Mouse (Mus musculus): ENCODE results near the gene Lsamp. TPM values are rescaled to one million over a fixed set of nuclear protein-coding genes. Genes with fewer than 3 reads are reported as not detected.

Lsamp gene
- polyA plus RNA-seq, 1 experiment from 2014 or later: 13.9 TPM

- H3K4me1 ChIP-seq: no peaks in the 10 kb centered on the region
- no peaks in the 10 kb centered on the region for H3K9me3 ChIP-seq (replicated peaks)
- no peaks in the 10 kb centered on the region for H3K36me3 ChIP-seq
- no peak for DNase-seq (ENCODE audit: low spot score)
- WGBS: 93% methylated on average over 2 of the region's 2 CpGs
- no peak overlapping the region for H3K27ac ChIP-seq (replicated peaks)
- H3K4me3 ChIP-seq: no peak overlapping the region
- H3K27me3 ChIP-seq (ENCODE audit: low read depth, poor library complexity, severe bottlenecking): no peaks in the 10 kb centered on the region
Observed at GRCm38 (mm10) chr16:41839751-41840404, 1855.7 kb downstream of the Lsamp start.

GRCm38 (mm10) chr16:41846903-41847302, 1862.7 kb downstream of the Lsamp start:
- Histone ChIP-seq H3K36me3 (no peaks in the 10 kb centered on the region), H3K9me3 (replicated peaks) (no peaks in the 10 kb centered on the region), H3K27me3 (ENCODE audit: low read depth, poor library complexity, severe bottlenecking) (no peaks in the 10 kb centered on the region), H3K4me3 (no peak overlapping the region), H3K27ac (replicated peaks) (no peak overlapping the region), H3K4me1 (no peaks in the 10 kb centered on the region)
- DNase-seq (ENCODE audit: low spot score): no peak
- WGBS: 90% methylated on average over 6 of the region's 6 CpGs

- Histone ChIP-seq H3K36me3 (no peaks in the 10 kb centered on the region), H3K4me3 (no peak overlapping the region), H3K9me3 (replicated peaks) (no peaks in the 10 kb centered on the region), H3K27me3 (ENCODE audit: low read depth, poor library complexity, severe bottlenecking) (no peaks in the 10 kb centered on the region), H3K27ac (replicated peaks) (no peak overlapping the region), H3K4me1 (no peaks in the 10 kb centered on the region)
- WGBS: 89% methylated on average over 6 of the region's 6 CpGs
- no peak for DNase-seq (ENCODE audit: low spot score)
Observed at GRCm38 (mm10) chr16:41871917-41872593, 1887.9 kb downstream of the Lsamp start.

GRCm38 (mm10) chr16:41888546-41889165, 1904.5 kb downstream of the Lsamp start:
- no peak overlapping the region for H3K27ac ChIP-seq (replicated peaks)
- no peaks in the 10 kb centered on the region for H3K36me3 ChIP-seq
- no peak for DNase-seq (ENCODE audit: low spot score)
- peaks cover 2% of the 10 kb centered on the region; the same call in 1 of the 2 replicates for H3K4me1 ChIP-seq
- no peaks in the 10 kb centered on the region for H3K27me3 ChIP-seq (ENCODE audit: low read depth, poor library complexity, severe bottlenecking)
- no peak overlapping the region for H3K4me3 ChIP-seq
- H3K9me3 ChIP-seq (replicated peaks): no peaks in the 10 kb centered on the region
- WGBS: 78% methylated on average over 16 of the region's 16 CpGs

GRCm38 (mm10) chr16:41900783-41901182, 1916.6 kb downstream of the Lsamp start:
- Histone ChIP-seq H3K9me3 (replicated peaks) (no peaks in the 10 kb centered on the region), H3K27ac (replicated peaks) (no peak overlapping the region)
- no peak for DNase-seq (ENCODE audit: low spot score)

GRCm38 (mm10) chr16:41903654-41904053, 1919.5 kb downstream of the Lsamp start:
- Histone ChIP-seq H3K4me1 (no peaks in the 10 kb centered on the region), H3K27me3 (ENCODE audit: low read depth, poor library complexity, severe bottlenecking) (no peaks in the 10 kb centered on the region), H3K4me3 (no peak overlapping the region), H3K9me3 (replicated peaks) (no peaks in the 10 kb centered on the region), H3K27ac (replicated peaks) (no peak overlapping the region), H3K36me3 (no peaks in the 10 kb centered on the region)
- WGBS: 85% methylated on average over 3 of the region's 3 CpGs
- no peak for DNase-seq (ENCODE audit: low spot score)

More at GRCm38 (mm10) chr16:41900783-41901182, 1916.6 kb downstream of the Lsamp start:
- no peaks in the 10 kb centered on the region for H3K36me3 ChIP-seq
- no peak overlapping the region for H3K4me3 ChIP-seq
- WGBS: 86% methylated on average over 2 of the region's 2 CpGs
- no peaks in the 10 kb centered on the region for H3K4me1 ChIP-seq
- no peaks in the 10 kb centered on the region for H3K27me3 ChIP-seq (ENCODE audit: low read depth, poor library complexity, severe bottlenecking)

GRCm38 (mm10) chr16:41912584-41913193, 1928.5 kb downstream of the Lsamp start:
- Histone ChIP-seq H3K4me3 (no peak overlapping the region), H3K27ac (replicated peaks) (no peak overlapping the region), H3K36me3 (no peaks in the 10 kb centered on the region), H3K27me3 (ENCODE audit: low read depth, poor library complexity, severe bottlenecking) (no peaks in the 10 kb centered on the region), H3K4me1 (no peaks in the 10 kb centered on the region; the same call in 1 of the 2 replicates), H3K9me3 (replicated peaks) (no peaks in the 10 kb centered on the region)
- no peak for DNase-seq (ENCODE audit: low spot score)
- 85% methylated on average over 4 of the region's 4 CpGs for WGBS

GRCm38 (mm10) chr16:41913346-41913745, 1929.2 kb downstream of the Lsamp start:
- Histone ChIP-seq H3K27me3 (ENCODE audit: low read depth, poor library complexity, severe bottlenecking) (no peaks in the 10 kb centered on the region), H3K4me3 (no peak overlapping the region), H3K27ac (replicated peaks) (no peak overlapping the region), H3K36me3 (no peaks in the 10 kb centered on the region), H3K4me1 (no peaks in the 10 kb centered on the region; the same call in 1 of the 2 replicates), H3K9me3 (replicated peaks) (no peaks in the 10 kb centered on the region)
- no peak for DNase-seq (ENCODE audit: low spot score)
- 89% methylated on average over 4 of the region's 4 CpGs for WGBS

- Histone ChIP-seq H3K27me3 (ENCODE audit: low read depth, poor library complexity, severe bottlenecking) (no peaks in the 10 kb centered on the region), H3K4me1 (no peaks in the 10 kb centered on the region; the same call in 1 of the 2 replicates), H3K9me3 (replicated peaks) (no peaks in the 10 kb centered on the region), H3K36me3 (no peaks in the 10 kb centered on the region), H3K27ac (replicated peaks) (no peak overlapping the region), H3K4me3 (no peak overlapping the region)
- WGBS: 67% methylated on average over 3 of the region's 3 CpGs
- no peak for DNase-seq (ENCODE audit: low spot score)
Observed at GRCm38 (mm10) chr16:41916342-41916741, 1932.2 kb downstream of the Lsamp start.

GRCm38 (mm10) chr16:41917057-41917821, 1933.1 kb downstream of the Lsamp start:
- Histone ChIP-seq H3K9me3 (replicated peaks) (no peaks in the 10 kb centered on the region), H3K27ac (replicated peaks) (no peak overlapping the region), H3K36me3 (no peaks in the 10 kb centered on the region), H3K27me3 (ENCODE audit: low read depth, poor library complexity, severe bottlenecking) (no peaks in the 10 kb centered on the region), H3K4me3 (no peak overlapping the region), H3K4me1 (no peaks in the 10 kb centered on the region; the same call in 1 of the 2 replicates)
- WGBS: 70% methylated on average over 6 of the region's 6 CpGs
- DNase-seq (ENCODE audit: low spot score): no peak

- Histone ChIP-seq H3K27me3 (ENCODE audit: low read depth, poor library complexity, severe bottlenecking) (no peaks in the 10 kb centered on the region), H3K4me1 (no peaks in the 10 kb centered on the region), H3K4me3 (no peak overlapping the region), H3K36me3 (no peaks in the 10 kb centered on the region), H3K9me3 (replicated peaks) (no peaks in the 10 kb centered on the region), H3K27ac (replicated peaks) (no peak overlapping the region)
- 95% methylated on average over 4 of the region's 4 CpGs for WGBS
- no peak for DNase-seq (ENCODE audit: low spot score)
Observed at GRCm38 (mm10) chr16:41929546-41929945, 1945.4 kb downstream of the Lsamp start.

- no peak for DNase-seq (ENCODE audit: low spot score)
- H3K36me3 ChIP-seq: no peaks in the 10 kb centered on the region
- 79% methylated on average over 2 of the region's 2 CpGs for WGBS
- no peak overlapping the region for H3K27ac ChIP-seq (replicated peaks)
- H3K9me3 ChIP-seq (replicated peaks): no peaks in the 10 kb centered on the region
- H3K4me1 ChIP-seq: no peaks in the 10 kb centered on the region
- no peak overlapping the region for H3K4me3 ChIP-seq
- H3K27me3 ChIP-seq (ENCODE audit: low read depth, poor library complexity, severe bottlenecking): no peaks in the 10 kb centered on the region
Observed at GRCm38 (mm10) chr16:41935701-41936100, 1951.5 kb downstream of the Lsamp start.
